Mouse (Mus musculus) heart, embryonic 11.5 days (tissue): ENCODE results near the gene Slc4a2. TPM values are rescaled to one million over a fixed set of nuclear protein-coding genes. Genes with fewer than 3 reads are reported as not detected.

Source experiments
- ATAC-seq: fragments of 200-750 bp; cut with Nextera tagmentation; replicated peaks from 2 replicates; pipeline ENCODE4 v1.8.0; 2017; ENCODE audit warnings: moderate library complexity; ENCODE audit not compliant: insufficient number of reproducible peaks, low FRiP score, low TSS enrichment
- H3K27ac ChIP-seq: fragments of 300-500 bp; sonication (generic); 2 replicates; pipeline ENCODE4 v1.5.1; 2014; ENCODE audit warnings: mild to moderate bottlenecking, low read depth, low read length
- H3K27me3 ChIP-seq: fragments of 300-500 bp; sonication (generic); 2 replicates; pipeline ENCODE4 v1.6.1; 2014; ENCODE audit warnings: mild to moderate bottlenecking, low read length, mixed read lengths; ENCODE audit not compliant: control insufficient read depth, insufficient read depth
- H3K36me3 ChIP-seq: fragments of 300-500 bp; sonication (generic); 2 replicates; pipeline ENCODE4 v1.6.1; 2014; ENCODE audit warnings: mild to moderate bottlenecking, low read length, moderate library complexity, mixed read lengths; ENCODE audit not compliant: control insufficient read depth, insufficient read depth
- H3K4me1 ChIP-seq: fragments of 300-500 bp; sonication (generic); 2 replicates; pipeline ENCODE4 v1.6.1; 2014; ENCODE audit warnings: low read length; ENCODE audit not compliant: control insufficient read depth, insufficient read depth
- H3K4me2 ChIP-seq: fragments of 300-500 bp; sonication (generic); 2 replicates; pipeline ENCODE4 v1.6.1; 2014; ENCODE audit warnings: mild to moderate bottlenecking, moderate library complexity
- H3K4me3 ChIP-seq: fragments of 300-500 bp; sonication (generic); 2 replicates; pipeline ENCODE4 v1.5.1; 2014; ENCODE audit warnings: low read depth, low read length
- H3K9ac ChIP-seq: fragments of 300-500 bp; sonication (generic); 2 replicates; pipeline ENCODE4 v1.6.1; 2014; ENCODE audit warnings: mild to moderate bottlenecking, low read depth, low read length, moderate library complexity
- H3K9me3 ChIP-seq: fragments of 300-500 bp; sonication (generic); replicated peaks from 2 replicates; pipeline ENCODE4 v1.6.1; 2016; ENCODE audit warnings: low read length; ENCODE audit not compliant: control insufficient read depth
- WGBS: fragments of 180-500 bp; shearing (Covaris S2); extraction: QIAGEN DNeasy Blood & Tissue Kit; methylation state at CpG from one replicate; pipeline ENCODE4 v1.1.7; 2014; ENCODE audit not compliant: insufficient replicate concordance; 5-methylcytosine and 5-hydroxymethylcytosine counted together
- polyA plus RNA-seq: library from polyadenylated mRNA; unstranded; fragments of >200 nt; fragmentation: Nextera tagmentation; extraction: Ambion mirVana; gene quantifications from 2 replicates; pipeline ENCODE4 v1.2.1, GENCODE M21; 2014

Gene Slc4a2
- polyA plus RNA-seq, 1 experiment from 2014 or later = 17.9 TPM

DNA sequence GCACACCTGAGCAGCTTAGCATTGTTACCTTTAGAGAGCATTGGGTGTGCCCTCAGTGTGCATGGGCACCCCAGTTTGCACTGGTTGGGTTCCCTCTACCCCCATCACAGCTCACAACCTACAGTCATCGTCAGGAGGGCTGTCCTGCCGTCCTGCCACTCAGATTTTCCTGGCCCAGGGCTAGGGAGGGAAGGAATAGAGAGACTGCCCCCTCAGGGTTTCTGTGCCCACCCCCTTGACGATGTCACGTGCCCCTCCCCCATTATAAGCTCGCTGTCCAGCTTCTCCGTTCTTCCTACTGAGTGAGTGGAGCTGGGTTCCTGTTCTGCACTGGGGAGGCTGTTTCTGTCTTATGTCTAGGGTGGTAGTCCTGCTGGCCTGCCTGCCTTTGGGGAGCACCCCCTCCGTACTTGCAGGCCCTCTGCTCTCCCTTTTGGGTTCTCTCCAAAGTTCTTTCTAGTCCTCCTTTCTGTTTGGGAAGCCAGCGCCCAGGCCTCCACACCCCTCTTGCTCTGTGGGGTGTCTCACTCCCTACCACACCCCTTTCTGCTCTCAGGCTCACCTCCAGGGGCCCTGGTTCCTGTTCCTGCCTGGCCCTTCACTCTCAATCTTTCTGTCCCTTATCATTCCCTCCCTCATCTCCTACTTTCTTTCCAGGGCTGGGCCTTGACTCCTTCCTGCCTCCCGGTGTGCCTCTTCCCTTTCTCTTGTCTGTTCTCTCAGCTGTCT lies 3.1 kb downstream of the Slc4a2 start:
- Histone ChIP-seq H3K4me2 (peak overlapping the region; percentile 95), H3K36me3 (peaks cover 20% of the 10 kb centered on the region), H3K27me3 (no peaks in the 10 kb centered on the region), H3K9me3 (no peaks in the 10 kb centered on the region), H3K9ac (no peak overlapping the region), H3K4me1 (peaks cover 41% of the 10 kb centered on the region), H3K4me3 (peak overlapping the region; percentile 74), H3K27ac (no peak overlapping the region)
- 14% methylated on average over 9 of the region's 9 CpGs for WGBS
- ATAC-seq = no peak

DNA sequence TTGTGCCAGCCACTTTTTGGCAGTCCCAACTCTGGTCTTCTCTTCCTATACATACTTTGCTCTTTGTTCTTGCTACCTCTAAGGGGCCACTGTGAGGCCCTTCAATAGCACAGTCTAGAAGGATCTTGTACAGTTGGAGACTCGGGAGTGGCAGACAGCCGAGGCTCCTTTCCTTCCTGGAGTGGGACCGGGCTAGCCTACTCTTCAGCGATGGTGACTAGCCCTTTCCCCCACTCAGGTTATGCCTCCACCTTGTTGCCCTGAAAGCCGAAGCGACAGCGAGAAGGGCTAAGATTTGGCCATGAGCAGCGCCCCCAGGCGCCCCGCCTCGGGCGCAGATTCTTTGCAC lies 3.6 kb downstream of the Slc4a2 start:
- no peak for ATAC-seq

GRCm38 (mm10) chr5:24427981-24428402 lies 4.4 kb downstream of the Slc4a2 start:
- H3K27ac ChIP-seq = no peak overlapping the region
- H3K4me3 ChIP-seq = 0 out of 2 replicates have a peak overlapping the region, but pooled peaks have one; percentile 5
- H3K9ac ChIP-seq = no peak overlapping the region

More for the DNA sequence above, 3.6 kb downstream of the Slc4a2 start:
- Histone ChIP-seq H3K36me3 (peaks cover 23% of the 10 kb centered on the region), H3K4me2 (peak overlapping the region; percentile 45; the same call in 1 of the 2 replicates), H3K4me1 (peaks cover 41% of the 10 kb centered on the region), H3K9me3 (no peaks in the 10 kb centered on the region), H3K27me3 (no peaks in the 10 kb centered on the region), H3K9ac (no peak overlapping the region), H3K4me3 (no peak overlapping the region), H3K27ac (no peak overlapping the region)
- 12% methylated on average over 12 of the region's 12 CpGs for WGBS

GRCm38 (mm10) chr5:24428596-24428995 lies 5.0 kb downstream of the Slc4a2 start:
- Histone ChIP-seq H3K9me3 (no peaks in the 10 kb centered on the region), H3K27ac (no peak overlapping the region), H3K4me2 (peak overlapping the region; percentile 45), H3K4me3 (no peak overlapping the region), H3K9ac (no peak overlapping the region; the same call in 1 of the 2 replicates), H3K27me3 (no peaks in the 10 kb centered on the region), H3K4me1 (peaks cover 44% of the 10 kb centered on the region), H3K36me3 (peaks cover 28% of the 10 kb centered on the region)
- WGBS = 12% methylated on average over 9 of the region's 9 CpGs
- ATAC-seq = no peak

More at GRCm38 (mm10) chr5:24427981-24428402, 4.4 kb downstream of the Slc4a2 start:
- H3K4me2 ChIP-seq = peak overlapping the region; percentile 45
- H3K4me1 ChIP-seq = peaks cover 38% of the 10 kb centered on the region
- peaks cover 28% of the 10 kb centered on the region for H3K36me3 ChIP-seq
- ATAC-seq = no peak
- no peaks in the 10 kb centered on the region for H3K9me3 ChIP-seq
- H3K27me3 ChIP-seq = no peaks in the 10 kb centered on the region
- WGBS = 12% methylated on average over 15 of the region's 15 CpGs

- no peak for ATAC-seq
- no peaks in the 10 kb centered on the region for H3K27me3 ChIP-seq
- no peak overlapping the region for H3K27ac ChIP-seq
- H3K4me3 ChIP-seq = no peak overlapping the region
- H3K9ac ChIP-seq = no peak overlapping the region
- H3K36me3 ChIP-seq = peaks cover 42% of the 10 kb centered on the region
- peaks cover 6% of the 10 kb centered on the region for H3K4me1 ChIP-seq
- 86% methylated on average over 8 of the region's 8 CpGs for WGBS
- H3K9me3 ChIP-seq = no peaks in the 10 kb centered on the region
- no peak overlapping the region for H3K4me2 ChIP-seq
Measured at GRCm38 (mm10) chr5:24433993-24434392, 10.4 kb downstream of the Slc4a2 start.

DNA sequence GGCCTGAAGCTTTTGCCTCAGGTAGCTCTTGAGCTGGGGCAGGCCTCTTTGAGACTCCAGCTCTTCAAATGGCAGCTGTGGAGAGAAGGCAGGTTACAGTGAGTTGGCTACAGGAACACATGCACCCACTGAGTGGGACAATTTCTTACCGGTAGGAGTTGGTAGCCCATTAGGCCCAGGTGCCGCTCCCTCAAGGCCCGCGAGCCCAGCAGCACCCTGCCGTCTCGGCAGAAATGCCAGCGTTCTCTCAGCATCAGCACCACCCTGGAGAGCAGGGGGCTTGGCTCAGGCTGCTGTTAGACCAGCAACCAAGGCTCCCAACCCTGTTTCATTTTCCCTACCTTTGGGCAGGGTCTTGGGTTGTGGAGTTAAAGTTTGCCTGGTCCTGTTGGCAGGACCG lies 17.6 kb downstream of the Slc4a2 start:
- Histone ChIP-seq H3K4me1 (peaks cover 13% of the 10 kb centered on the region), H3K36me3 (peaks cover 26% of the 10 kb centered on the region), H3K9ac (no peak overlapping the region; the same call in 1 of the 2 replicates), H3K27ac (no peak overlapping the region), H3K27me3 (no peaks in the 10 kb centered on the region), H3K9me3 (no peaks in the 10 kb centered on the region), H3K4me3 (no peak overlapping the region), H3K4me2 (no peak overlapping the region)
- WGBS = 90% methylated on average over 8 of the region's 8 CpGs
- no peak for ATAC-seq

GRCm38 (mm10) chr5:24442029-24442428 lies 18.4 kb downstream of the Slc4a2 start:
- Histone ChIP-seq H3K36me3 (peaks cover 26% of the 10 kb centered on the region), H3K9me3 (no peaks in the 10 kb centered on the region), H3K4me2 (no peak overlapping the region), H3K9ac (no peak overlapping the region), H3K4me3 (no peak overlapping the region), H3K4me1 (peaks cover 13% of the 10 kb centered on the region), H3K27me3 (no peaks in the 10 kb centered on the region), H3K27ac (no peak overlapping the region)
- WGBS = 86% methylated on average over 9 of the region's 9 CpGs
- no peak for ATAC-seq

DNA sequence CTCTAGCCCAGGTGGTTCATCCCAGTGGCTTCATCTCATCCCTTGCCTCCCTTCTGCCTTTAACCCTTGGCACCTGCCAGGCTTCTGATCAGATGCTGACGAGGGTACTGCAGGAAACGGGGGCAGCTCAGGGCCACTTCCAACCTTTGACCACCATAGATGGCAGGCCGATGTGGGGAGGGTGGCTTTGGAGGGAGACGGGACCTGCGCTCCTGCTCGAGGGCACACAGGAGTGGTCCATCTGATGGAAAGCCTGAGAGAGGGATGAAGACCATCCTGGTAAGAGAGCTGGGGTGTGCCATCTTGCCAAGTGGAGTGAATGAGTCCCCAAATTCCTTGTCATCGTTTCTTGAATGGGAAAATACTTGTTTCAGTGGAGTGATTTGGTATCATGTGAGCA lies 19.6 kb downstream of the Slc4a2 start:
- Histone ChIP-seq H3K4me3 (no peak overlapping the region), H3K27ac (no peak overlapping the region), H3K4me1 (peaks cover 21% of the 10 kb centered on the region), H3K36me3 (peaks cover 26% of the 10 kb centered on the region), H3K9me3 (no peaks in the 10 kb centered on the region), H3K9ac (no peak overlapping the region), H3K27me3 (no peaks in the 10 kb centered on the region), H3K4me2 (no peak overlapping the region; the same call in 1 of the 2 replicates)
- 85% methylated on average over 7 of the region's 7 CpGs for WGBS
- no peak for ATAC-seq

DNA sequence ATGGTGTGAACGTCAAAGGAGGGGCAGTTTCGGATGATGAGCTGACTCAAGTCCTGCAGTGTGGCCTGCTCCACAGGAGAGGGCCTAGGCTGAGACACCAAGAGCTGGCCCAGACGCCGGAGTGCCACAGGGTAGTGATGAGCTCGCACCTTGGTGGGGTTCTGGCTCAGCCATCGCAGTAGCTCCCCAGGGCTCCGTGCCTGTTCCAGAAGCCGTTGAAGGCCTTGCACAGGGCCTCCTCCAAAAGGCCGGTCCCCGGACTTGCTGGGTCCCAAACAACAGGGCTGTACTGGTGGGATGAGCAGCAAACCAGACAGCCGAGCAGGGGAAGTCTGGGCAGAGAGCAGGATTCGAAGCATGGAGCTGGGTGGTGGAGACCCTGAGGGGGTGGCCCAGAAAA lies 20.3 kb downstream of the Slc4a2 start:
- Histone ChIP-seq H3K9ac (peak overlapping the region; percentile 97), H3K36me3 (peaks cover 25% of the 10 kb centered on the region), H3K4me1 (peaks cover 22% of the 10 kb centered on the region), H3K4me3 (peak overlapping the region; percentile 89), H3K9me3 (no peaks in the 10 kb centered on the region), H3K27ac (peak overlapping the region; percentile 94; the same call in 1 of the 2 replicates), H3K4me2 (peak overlapping the region; percentile 85), H3K27me3 (no peaks in the 10 kb centered on the region)
- 79% methylated on average over 12 of the region's 12 CpGs for WGBS
- no peak for ATAC-seq
